Comparison of ENCODE assay signal across 9 mouse cellular contexts in the genomic region with DNA sequence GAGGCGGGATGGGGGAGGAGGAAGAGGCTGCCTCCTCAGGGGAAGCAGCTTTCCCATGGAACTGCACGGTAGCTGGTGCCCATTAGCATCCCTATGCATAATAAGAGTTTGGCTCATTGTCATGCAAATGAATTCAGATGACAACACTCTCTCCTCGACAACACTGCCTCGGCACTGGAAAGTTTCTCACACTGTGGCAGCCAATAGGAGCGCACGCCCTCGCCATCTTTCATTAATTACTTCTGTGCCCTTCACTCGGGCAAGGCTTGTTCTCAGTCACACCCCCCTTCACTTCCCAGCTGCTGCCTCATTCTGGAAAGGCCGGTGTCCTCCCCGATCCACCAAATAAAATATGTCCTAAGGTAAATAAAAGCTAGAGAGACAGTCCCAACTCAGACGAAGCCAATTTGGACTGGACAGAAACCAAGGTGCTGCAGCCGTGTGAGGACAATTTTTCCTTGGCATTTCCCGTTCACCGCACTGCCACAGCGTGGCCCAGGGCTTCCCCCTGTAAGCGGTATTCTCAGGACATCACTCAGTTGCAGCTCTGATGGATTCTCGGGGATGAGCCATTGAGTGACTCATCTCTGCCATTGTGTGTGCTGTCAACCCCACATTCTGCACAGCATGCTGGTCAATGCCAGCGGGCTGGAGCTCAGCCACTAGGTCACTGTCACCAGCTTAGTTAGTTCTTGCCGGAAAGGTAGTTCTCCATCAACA. TPM values are rescaled to one million over a fixed set of nuclear protein-coding genes. Genes with fewer than 3 reads are reported as not detected.
DNase-seq lines count a peak whose midpoint lies in the region; ATAC-seq and TF ChIP-seq lines count a peak whose summit lies in the region.
"Had no signal": no experiment of that assay in that cellular context is flagged by ENCODE, and none has a peak within 500 bp of the region (broad histone marks: within the 10 kb centered on the region; RNA-seq: fewer than 3 reads in every experiment).

No protein-coding gene starts in this region.

- H3K27ac ChIP-seq in ES-E14 (ENCODE audit: insufficient read depth, low read depth, low read length, poor library complexity, severe bottlenecking): no peak overlapping the region
- peak overlapping the region; percentile 85 for H3K27ac ChIP-seq in forebrain, embryonic 15.5 days (replicated peaks)
- no peak overlapping the region for H3K27ac ChIP-seq in liver, embryonic 14.5 days
- H3K27ac ChIP-seq in stomach, embryonic 14.5 days (ENCODE audit: low read length): no peak overlapping the region

- H3K27me3 ChIP-seq in forebrain, embryonic 15.5 days: no peaks in the 10 kb centered on the region
- H3K27me3 ChIP-seq in liver, embryonic 14.5 days (ENCODE audit: control insufficient read depth, insufficient read depth, low read length): no peaks in the 10 kb centered on the region
- no peaks in the 10 kb centered on the region for H3K27me3 ChIP-seq in stomach, embryonic 14.5 days (ENCODE audit: control insufficient read depth, insufficient read depth, low read length)

- no peaks in the 10 kb centered on the region for H3K36me3 ChIP-seq in ES-E14 (ENCODE audit: control insufficient read depth, insufficient read depth, low read length, poor library complexity, severe bottlenecking)
- H3K36me3 ChIP-seq in forebrain, embryonic 15.5 days: no peaks in the 10 kb centered on the region
- H3K36me3 ChIP-seq in liver, embryonic 14.5 days (replicated peaks; ENCODE audit: control insufficient read depth, insufficient read depth, low read depth): no peaks in the 10 kb centered on the region
- no peaks in the 10 kb centered on the region for H3K36me3 ChIP-seq in stomach, embryonic 14.5 days (ENCODE audit: control insufficient read depth, insufficient read depth, low read length)

- TF ChIP-seq EP300 in liver, embryonic 14.5 days (IDR thresholded peaks at IDR 0.05; ENCODE audit: low read depth): no peak

- no peaks in the 10 kb centered on the region for H3K9me3 ChIP-seq in ES-E14 (ENCODE audit: control insufficient read depth, insufficient read depth, low read depth, low read length)
- H3K9me3 ChIP-seq in forebrain, embryonic 15.5 days: no peaks in the 10 kb centered on the region
- no peaks in the 10 kb centered on the region for H3K9me3 ChIP-seq in liver, embryonic 14.5 days (ENCODE audit: control insufficient read depth, low read length)
- H3K9me3 ChIP-seq in stomach, embryonic 14.5 days (ENCODE audit: control insufficient read depth, low read depth, low read length): no peaks in the 10 kb centered on the region

- in situ Hi-C loops in ES-E14 (cut with MboI; ENCODE audit: low sequenced_read_pairs in 2 of 2, unreplicated experiment in 2 of 2): loop anchor here in 1 of 2 experiments (25.0 kb wide), 1 partner anchor 751 kb away; no protein-coding TSS in a partner anchor

- ATAC-seq in forebrain, embryonic 15.5 days (replicated peaks): peak; percentile 96
- no peak for ATAC-seq in liver, embryonic 14.5 days (ENCODE audit: insufficient read depth)
- no peak for ATAC-seq in stomach, embryonic 14.5 days (ENCODE audit: insufficient number of reproducible peaks, insufficient read depth, low FRiP score, low read depth)

- H3K4me2 ChIP-seq in forebrain, embryonic 15.5 days (replicated peaks): peak overlapping the region; percentile 45
- H3K4me2 ChIP-seq in liver, embryonic 14.5 days (ENCODE audit: low read depth): peak overlapping the region; percentile 28; the same call in 1 of the 2 replicates
- H3K4me2 ChIP-seq in stomach, embryonic 14.5 days (replicated peaks; ENCODE audit: low read depth, low read length): peak overlapping the region; percentile 43

- H3K4me3 ChIP-seq in ES-E14 (ENCODE audit: insufficient read depth in 1 of 2, low read depth in 1 of 2, low read length in 2 of 2, poor library complexity in 1 of 2, severe bottlenecking in 1 of 2): peak overlapping the region in 1 of 2 experiments; percentile 24; a peak in 2 of 4 replicates
- H3K4me3 ChIP-seq in forebrain, embryonic 15.5 days: peak overlapping the region; percentile 20
- H3K4me3 ChIP-seq in liver, embryonic 14.5 days (ENCODE audit: insufficient read depth in 1 of 2, low read depth in 2 of 2, low read length in 2 of 2): no peak overlapping the region
- H3K4me3 ChIP-seq in stomach, embryonic 14.5 days (ENCODE audit: low read depth, low read length): peak overlapping the region; percentile 14

- H3K9ac ChIP-seq in ES-E14 (ENCODE audit: insufficient read depth, low read depth, low read length, poor library complexity, severe bottlenecking): no peak overlapping the region
- H3K9ac ChIP-seq in forebrain, embryonic 15.5 days (replicated peaks): 0 out of 2 replicates have a peak overlapping the region, but pooled peaks have one; percentile 13
- H3K9ac ChIP-seq in liver, embryonic 14.5 days (replicated peaks): no peak overlapping the region
- no peak overlapping the region for H3K9ac ChIP-seq in stomach, embryonic 14.5 days (replicated peaks; ENCODE audit: low read depth, low read length)

- under 1% methylated on average over 19 of the region's 19 CpGs for WGBS in forebrain, embryonic 15.5 days
- 6% methylated on average over 19 of the region's 19 CpGs for WGBS in liver, embryonic 14.5 days (ENCODE audit: insufficient replicate concordance)
- WGBS in stomach, embryonic 14.5 days: 7% methylated on average over 19 of the region's 19 CpGs

- H3K4me1 ChIP-seq in ES-E14 (ENCODE audit: control insufficient read depth in 2 of 2, insufficient read depth in 2 of 2, low read length in 2 of 2, poor library complexity in 1 of 2): peaks cover 0 to 4% of the 10 kb centered on the region in 2 experiments; a peak in 2 of 4 replicates
- H3K4me1 ChIP-seq in forebrain, embryonic 15.5 days: peaks cover 34% of the 10 kb centered on the region
- peaks cover 0 to 2% of the 10 kb centered on the region in 2 experiments; a peak in 1 of 4 replicates for H3K4me1 ChIP-seq in liver, embryonic 14.5 days (replicated peaks; ENCODE audit: control insufficient read depth in 2 of 2, insufficient read depth in 2 of 2, low read length in 1 of 2)
- 0 out of 2 replicates have a peak, but pooled peaks cover 9% of the 10 kb centered on the region for H3K4me1 ChIP-seq in stomach, embryonic 14.5 days (ENCODE audit: control insufficient read depth, insufficient read depth, low read length)

- peak; percentile 64 for DNase-seq in ES-E14 (ENCODE audit: low read depth, low spot score)
- DNase-seq in adrenal gland, adult 8-10 months: peak; percentile 77
- DNase-seq in kidney, postnatal 14 days: peak; percentile 25
- no peak for DNase-seq in liver, embryonic 14.5 days (ENCODE audit: low read depth in 3 of 3, low spot score in 3 of 3)
- no peak for DNase-seq in gastrocnemius, adult 8-10 months (ENCODE audit: low spot score in 2 of 2)
- DNase-seq in lung, postnatal 25 days (ENCODE audit: low spot score): no peak

- no peak for TF ChIP-seq CTCF in liver, embryonic 14.5 days (IDR thresholded peaks at IDR 0.05; ENCODE audit: low read depth)

TF ChIP-seq in ES-E14, 5 proteins besides CTCF, POLR2A, EP300 and RAD21:
- no peak for TF ChIP-seq HCFC1 (IDR thresholded peaks at IDR 0.05; ENCODE audit: borderline replicate concordance, insufficient read depth, low read length)
- TF ChIP-seq CHD2 (IDR thresholded peaks at IDR 0.05; ENCODE audit: low read depth, low read length): no peak

RNA-seq across cellular contexts. Expression of gene Sox9, which starts 29.3 kb away (rescaled TPM):
- total RNA-seq in ES-E14 (2012; rRNA removed): 0.11 and 0.27 TPM in 2 replicates
- total RNA-seq in adrenal gland, adult 8-10 months (2022): 1 to 10 TPM; 1.2 to 3.8 (median 2.5) TPM
- 66.6 and 70.4 TPM in 2 replicates for polyA plus RNA-seq in forebrain, embryonic 15.5 days (2015; fragmentation: Nextera tagmentation; extraction: Ambion mirVana)
- polyA plus RNA-seq in liver, embryonic 14.5 days (2012; rRNA removed): 0.29 and 0.30 TPM in 2 replicates
- 0.43 and 0.60 TPM in 2 replicates for polyA plus RNA-seq in liver, embryonic 14.5 days (2014; fragmentation: Nextera tagmentation; extraction: Ambion mirVana)
- 35.2 and 41.2 TPM in 2 replicates for polyA plus RNA-seq in stomach, embryonic 14.5 days (2014; fragmentation: Nextera tagmentation; extraction: Ambion mirVana)
- total RNA-seq in gastrocnemius, adult 8-10 months (2022): 1 to 10 TPM in 3 of 4 experiments, under 1 TPM in 1; 0.92 to 2.2 (median 1.3) TPM
- total RNA-seq: common myeloid progenitor, adult 5-6 weeks had no signal

Comparison
In these comparisons a context has a peak if more than half of its experiments do, and no peak if none do; other contexts are left out.
1. DNase-seq: peak in ES-E14 (single experiment), adrenal gland, adult 8-10 months (single experiment) and kidney, postnatal 14 days (single experiment); none in liver, embryonic 14.5 days (0 of 3), gastrocnemius, adult 8-10 months (0 of 2) and lung, postnatal 25 days (single experiment).
2. H3K4me3 ChIP-seq: peak in forebrain, embryonic 15.5 days (single experiment) and stomach, embryonic 14.5 days (single experiment); none in liver, embryonic 14.5 days (0 of 2).
3. Peak in every context shown above with its lines, with median percentiles within 50 percentile points of each other: H3K4me2 ChIP-seq.